Mouse (Mus musculus): Measurements from ENCODE around the gene Gab3. TPM values are rescaled to one million over a fixed set of nuclear protein-coding genes. Genes with fewer than 3 reads are reported as not detected.

Gene Gab3
- polyA plus RNA-seq, 2 experiments = 1.6 to 2.4 TPM

DNA sequence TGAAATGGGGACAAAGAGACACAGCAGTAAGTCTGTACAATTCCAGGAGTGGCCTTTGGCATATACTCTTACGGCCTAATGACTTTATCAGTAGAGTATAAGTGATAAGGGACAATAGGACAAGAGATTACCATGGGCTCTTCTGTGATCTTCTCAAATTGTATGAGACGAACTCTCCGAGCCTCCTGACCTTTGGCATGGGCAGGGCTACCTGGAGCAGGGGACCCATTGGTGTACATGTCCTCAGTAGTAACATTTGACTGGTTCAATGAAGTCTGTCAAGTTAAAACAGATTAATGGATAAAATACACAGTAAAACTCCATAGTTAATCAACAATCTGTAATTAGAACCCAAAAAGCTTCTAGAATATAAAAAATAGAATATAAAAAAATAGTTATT is 40.3 kb upstream of the Gab3 start:
- ATAC-seq (ENCODE audit: low FRiP score, low read depth) (no peak), DNase-seq (ENCODE audit: low spot score) (no peak)
- no peak overlapping the region for H3K4me2 ChIP-seq (replicated peaks; ENCODE audit: low read depth, low read length, severe bottlenecking)
- H3K27ac ChIP-seq (replicated peaks; ENCODE audit: low read depth, low read length) = no peak overlapping the region
- TF ChIP-seq POLR2A (IDR thresholded peaks at IDR 0.05; ENCODE audit: borderline replicate concordance, extremely low read depth, insufficient read depth, insufficient read length) = no peak
- 87% methylated on average over 3 of the region's 3 CpGs for WGBS
- no peak overlapping the region for H3K9ac ChIP-seq (ENCODE audit: low read depth, low read length, severe bottlenecking)
- peaks cover 7% of the 10 kb centered on the region for H3K36me3 ChIP-seq (ENCODE audit: control insufficient read depth, insufficient read depth, low read length)
- no peaks in the 10 kb centered on the region for H3K9me3 ChIP-seq (ENCODE audit: control insufficient read depth, low read length)
- no peaks in the 10 kb centered on the region for H3K27me3 ChIP-seq (ENCODE audit: control insufficient read depth, insufficient read depth, low read length)
- H3K4me1 ChIP-seq (ENCODE audit: control insufficient read depth, insufficient read depth, low read length) = no peaks in the 10 kb centered on the region
- no peak overlapping the region for H3K4me3 ChIP-seq (replicated peaks; ENCODE audit: low read length)

DNA sequence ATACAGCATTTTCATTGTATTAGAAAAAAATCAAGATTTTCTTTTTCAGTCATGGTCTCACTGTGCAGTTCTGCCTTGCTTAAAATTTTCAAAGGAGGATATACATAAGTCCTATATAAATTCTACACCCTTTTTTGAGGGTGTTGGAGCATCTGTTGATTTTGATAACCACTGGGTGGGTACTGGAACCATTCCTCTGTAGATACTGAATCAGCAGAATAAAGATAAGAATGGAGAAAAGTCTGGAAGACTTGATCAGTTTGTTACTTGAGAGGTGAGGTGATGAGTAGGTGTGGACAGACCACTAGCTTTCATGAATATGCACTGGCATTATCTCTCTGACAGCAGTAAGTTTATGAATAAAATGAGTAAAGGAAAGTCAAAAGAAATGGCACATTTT is 30.3 kb upstream of the Gab3 start:
- Histone ChIP-seq H3K9me3 (ENCODE audit: control insufficient read depth, low read length) (no peaks in the 10 kb centered on the region), H3K36me3 (ENCODE audit: control insufficient read depth, insufficient read depth, low read length) (peaks cover 9% of the 10 kb centered on the region), H3K27ac (replicated peaks; ENCODE audit: low read depth, low read length) (no peak overlapping the region), H3K4me3 (replicated peaks; ENCODE audit: low read length) (no peak overlapping the region), H3K4me1 (ENCODE audit: control insufficient read depth, insufficient read depth, low read length) (no peaks in the 10 kb centered on the region), H3K27me3 (ENCODE audit: control insufficient read depth, insufficient read depth, low read length) (no peaks in the 10 kb centered on the region), H3K9ac (ENCODE audit: low read depth, low read length, severe bottlenecking) (no peak overlapping the region), H3K4me2 (replicated peaks; ENCODE audit: low read depth, low read length, severe bottlenecking) (no peak overlapping the region)
- DNase-seq (ENCODE audit: low spot score) (no peak), ATAC-seq (ENCODE audit: low FRiP score, low read depth) (no peak)
- no peak for TF ChIP-seq POLR2A (IDR thresholded peaks at IDR 0.05; ENCODE audit: borderline replicate concordance, extremely low read depth, insufficient read depth, insufficient read length)

DNA sequence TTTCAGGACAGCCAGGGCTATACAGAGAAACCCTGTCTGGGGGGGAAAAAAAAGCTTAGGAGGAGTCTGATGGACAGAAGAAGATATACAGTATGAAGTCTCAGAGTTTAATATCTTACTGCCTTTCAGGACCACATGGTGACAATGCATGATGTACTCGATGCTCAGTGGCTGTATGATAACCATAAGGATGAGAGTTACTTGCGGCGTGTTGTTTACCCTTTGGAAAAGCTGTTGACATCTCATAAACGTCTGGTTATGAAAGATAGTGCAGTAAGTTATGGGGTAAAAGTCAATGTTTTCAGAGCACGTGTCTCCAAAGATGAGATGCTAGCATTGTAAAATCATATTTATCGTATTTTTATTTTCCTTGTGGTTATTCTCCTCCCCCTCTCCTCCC is 17.0 kb upstream of the Gab3 start:
- no peaks in the 10 kb centered on the region for H3K9me3 ChIP-seq (ENCODE audit: control insufficient read depth, low read length)
- no peak overlapping the region for H3K4me3 ChIP-seq (replicated peaks; ENCODE audit: low read length)
- no peak overlapping the region for H3K4me2 ChIP-seq (replicated peaks; ENCODE audit: low read depth, low read length, severe bottlenecking)
- H3K27ac ChIP-seq (replicated peaks; ENCODE audit: low read depth, low read length) = no peak overlapping the region
- no peak for ATAC-seq (ENCODE audit: low FRiP score, low read depth)
- WGBS = 87% methylated on average over 6 of the region's 6 CpGs
- no peaks in the 10 kb centered on the region for H3K27me3 ChIP-seq (ENCODE audit: control insufficient read depth, insufficient read depth, low read length)
- H3K9ac ChIP-seq (ENCODE audit: low read depth, low read length, severe bottlenecking) = no peak overlapping the region
- H3K36me3 ChIP-seq (ENCODE audit: control insufficient read depth, insufficient read depth, low read length) = peaks cover 57% of the 10 kb centered on the region
- TF ChIP-seq POLR2A (IDR thresholded peaks at IDR 0.05; ENCODE audit: borderline replicate concordance, extremely low read depth, insufficient read depth, insufficient read length) = no peak
- no peaks in the 10 kb centered on the region for H3K4me1 ChIP-seq (ENCODE audit: control insufficient read depth, insufficient read depth, low read length)
- DNase-seq (ENCODE audit: low spot score) = no peak

DNA sequence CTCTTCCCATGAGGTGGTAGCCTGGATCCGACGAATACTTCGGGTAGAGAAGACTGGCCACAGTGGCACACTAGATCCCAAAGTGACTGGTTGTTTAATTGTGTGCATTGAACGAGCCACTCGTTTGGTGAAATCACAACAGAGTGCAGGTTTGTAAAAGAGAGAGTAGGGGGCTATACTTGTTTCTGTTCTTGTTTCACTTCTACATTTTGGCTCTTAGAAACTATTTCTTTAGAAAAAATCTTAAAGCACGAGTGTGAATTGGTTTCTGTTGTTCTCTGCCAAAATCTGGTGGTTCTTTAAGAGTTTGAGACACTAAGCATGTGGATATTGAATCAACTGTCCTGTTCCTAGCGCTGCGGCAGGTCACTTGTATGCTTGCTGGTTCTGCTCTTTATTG is 13.5 kb upstream of the Gab3 start:
- no peak for TF ChIP-seq POLR2A (IDR thresholded peaks at IDR 0.05; ENCODE audit: borderline replicate concordance, extremely low read depth, insufficient read depth, insufficient read length)
- 89% methylated on average over 8 of the region's 8 CpGs for WGBS
- no peaks in the 10 kb centered on the region for H3K9me3 ChIP-seq (ENCODE audit: control insufficient read depth, low read length)
- ATAC-seq (ENCODE audit: low FRiP score, low read depth) (no peak), DNase-seq (ENCODE audit: low spot score) (no peak)
- H3K27ac ChIP-seq (replicated peaks; ENCODE audit: low read depth, low read length) = no peak overlapping the region
- no peak overlapping the region for H3K4me2 ChIP-seq (replicated peaks; ENCODE audit: low read depth, low read length, severe bottlenecking)
- no peak overlapping the region for H3K9ac ChIP-seq (ENCODE audit: low read depth, low read length, severe bottlenecking)
- H3K4me3 ChIP-seq (replicated peaks; ENCODE audit: low read length) = no peak overlapping the region
- H3K36me3 ChIP-seq (ENCODE audit: control insufficient read depth, insufficient read depth, low read length) = peaks cover 33% of the 10 kb centered on the region
- H3K4me1 ChIP-seq (ENCODE audit: control insufficient read depth, insufficient read depth, low read length) = no peaks in the 10 kb centered on the region
- no peaks in the 10 kb centered on the region for H3K27me3 ChIP-seq (ENCODE audit: control insufficient read depth, insufficient read depth, low read length)

DNA sequence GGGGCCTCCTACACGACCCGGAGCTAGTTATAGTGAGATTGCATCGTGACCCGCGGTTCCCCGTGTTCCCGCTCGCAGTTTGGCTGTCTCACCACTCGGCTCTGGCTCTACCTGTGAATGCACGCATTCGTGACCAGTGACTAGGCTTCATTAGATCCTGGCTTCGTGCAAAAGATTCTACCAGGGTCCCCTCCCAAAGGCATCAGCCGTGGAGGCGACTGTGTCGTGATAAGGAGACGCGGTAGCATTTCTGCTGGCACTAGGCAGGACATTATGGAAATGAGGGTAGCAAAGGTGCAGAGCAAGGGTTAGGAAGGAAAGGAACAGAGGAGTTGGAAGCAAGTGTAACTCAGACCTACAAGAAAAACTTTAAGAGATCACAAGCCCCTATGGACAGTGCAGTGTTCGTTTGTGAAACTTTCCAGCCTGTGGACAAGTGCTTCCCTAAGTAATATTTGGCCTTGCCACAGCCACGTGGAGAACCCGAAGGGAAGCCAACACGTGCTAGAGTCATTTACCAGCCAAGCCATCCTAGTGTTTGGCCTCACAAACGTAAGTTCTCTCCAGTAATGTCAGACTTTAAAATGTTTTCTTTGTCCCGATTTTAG is 11.0 kb upstream of the Gab3 start:
- Histone ChIP-seq H3K36me3 (ENCODE audit: control insufficient read depth, insufficient read depth, low read length) (peaks cover 22% of the 10 kb centered on the region), H3K27ac (replicated peaks; ENCODE audit: low read depth, low read length) (peak overlapping the region; percentile 75; the same call in 1 of the 2 replicates), H3K4me1 (ENCODE audit: control insufficient read depth, insufficient read depth, low read length) (no peaks in the 10 kb centered on the region), H3K9me3 (ENCODE audit: control insufficient read depth, low read length) (no peaks in the 10 kb centered on the region), H3K4me3 (replicated peaks; ENCODE audit: low read length) (peak overlapping the region; percentile 53), H3K27me3 (ENCODE audit: control insufficient read depth, insufficient read depth, low read length) (no peaks in the 10 kb centered on the region), H3K9ac (ENCODE audit: low read depth, low read length, severe bottlenecking) (peak overlapping the region; percentile 63), H3K4me2 (replicated peaks; ENCODE audit: low read depth, low read length, severe bottlenecking) (peak overlapping the region; percentile 53)
- 24% methylated on average over 23 of the region's 23 CpGs for WGBS
- TF ChIP-seq POLR2A (IDR thresholded peaks at IDR 0.05; ENCODE audit: borderline replicate concordance, extremely low read depth, insufficient read depth, insufficient read length) = no peak
- no peak; the same call in 1 of the 2 replicates for ATAC-seq (ENCODE audit: low FRiP score, low read depth)
- peak; percentile 17 for DNase-seq (ENCODE audit: low spot score)

All from limb, embryonic 14.5 days (tissue).